Mouse (Mus musculus): ENCODE data around the gene Tbx5.

DNA sequence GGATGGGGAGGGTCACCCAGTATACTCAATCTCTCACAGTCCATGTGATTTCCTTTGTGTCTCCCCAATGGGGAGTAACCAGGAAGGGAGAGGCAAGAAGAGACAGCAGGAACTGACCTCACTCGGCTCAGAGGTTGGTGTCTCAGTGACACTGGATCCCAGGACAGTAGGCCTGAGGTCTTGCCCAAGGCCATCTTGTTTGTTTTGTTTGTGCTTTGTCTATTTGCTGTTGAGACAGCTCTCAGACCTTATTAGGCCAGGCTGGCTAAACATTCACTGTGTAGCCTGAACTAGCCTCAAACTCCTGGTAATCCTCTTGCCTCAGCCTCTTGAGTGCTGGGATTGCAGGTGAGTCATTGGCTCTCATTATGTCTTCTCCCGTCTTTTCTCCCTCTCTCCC, 11.0 kb upstream of the Tbx5 start:
- TF ChIP-seq ZC3H11A (IDR thresholded peaks at IDR 0.05; ENCODE audit: borderline replicate concordance, low read depth, low read length) (no peak), HCFC1 (IDR thresholded peaks at IDR 0.05; ENCODE audit: borderline replicate concordance, insufficient read depth, low read length) (no peak), CHD2 (IDR thresholded peaks at IDR 0.05; ENCODE audit: low read depth, low read length) (no peak), ZNF384 (IDR thresholded peaks at IDR 0.05; ENCODE audit: low read depth, low read length) (no peak), MAFK (IDR thresholded peaks at IDR 0.05; ENCODE audit: insufficient read depth, low read depth, low read length) (no peak)
